Mouse (Mus musculus) hindbrain, embryonic 11.5 days (tissue): ENCODE results near the gene Prkcb. TPM values are rescaled to one million over a fixed set of nuclear protein-coding genes. Genes with fewer than 3 reads are reported as not detected.
A peak's percentile ranks its signal among the peaks of the same experiment; 100 is the strongest.

ENCODE experiments used
- ATAC-seq: fragments of 200-750 bp; cut with Nextera tagmentation; 2 replicates; pipeline ENCODE4 v1.8.0; 2017; ENCODE audit warnings: mild to moderate bottlenecking, moderate TSS enrichment, moderate library complexity; ENCODE audit not compliant: low FRiP score
- DNase-seq: peaks from one replicate; pipeline ENCODE4 v3.0.0-alpha.2; 2015; ENCODE audit warnings: low spot score
- H3K27ac ChIP-seq: fragments of 300-500 bp; sonication (generic); 2 replicates; pipeline ENCODE4 v1.5.1; 2014; ENCODE audit warnings: mild to moderate bottlenecking, low read depth, low read length
- H3K27me3 ChIP-seq: fragments of 300-500 bp; sonication (generic); 2 replicates; pipeline ENCODE4 v1.6.1; 2014; ENCODE audit warnings: mild to moderate bottlenecking, low read length, moderate library complexity, mixed read lengths; ENCODE audit not compliant: control insufficient read depth, insufficient read depth
- H3K36me3 ChIP-seq: fragments of 300-500 bp; sonication (generic); 2 replicates; pipeline ENCODE4 v1.6.1; 2014; ENCODE audit warnings: mild to moderate bottlenecking, low read length, moderate library complexity, mixed read lengths; ENCODE audit not compliant: control insufficient read depth, insufficient read depth
- H3K4me1 ChIP-seq: fragments of 300-500 bp; sonication (generic); replicated peaks from 2 replicates; pipeline ENCODE4 v1.6.1; 2014; ENCODE audit warnings: low read length, mixed read lengths; ENCODE audit not compliant: control insufficient read depth, insufficient read depth
- H3K4me2 ChIP-seq: fragments of 300-500 bp; sonication (generic); replicated peaks from 2 replicates; pipeline ENCODE4 v1.6.1; 2014; ENCODE audit warnings: mild to moderate bottlenecking, low read depth, low read length
- H3K4me3 ChIP-seq: fragments of 300-500 bp; sonication (generic); 2 replicates; pipeline ENCODE4 v1.5.1; 2014; ENCODE audit warnings: low read depth, low read length
- H3K9ac ChIP-seq: fragments of 300-500 bp; sonication (generic); 2 replicates; pipeline ENCODE4 v1.6.1; 2014; ENCODE audit warnings: low read depth, low read length
- H3K9me3 ChIP-seq: fragments of 300-500 bp; sonication (generic); 2 replicates; pipeline ENCODE4 v1.6.1; 2016; ENCODE audit warnings: low read length; ENCODE audit not compliant: control insufficient read depth
- WGBS: fragments of 180-500 bp; shearing (Covaris S2); extraction: QIAGEN DNeasy Blood & Tissue Kit; methylation state at CpG from one replicate; pipeline ENCODE4 v1.1.7; 2014; 5-methylcytosine and 5-hydroxymethylcytosine counted together
- polyA plus RNA-seq: library from polyadenylated mRNA; unstranded; fragments of >200 nt; fragmentation: Nextera tagmentation; extraction: Ambion mirVana; gene quantifications from 2 replicates; pipeline ENCODE4 v1.2.1, GENCODE M21; 2014

Gene Prkcb
- polyA plus RNA-seq, 1 experiment from 2014 or later: 22.3 TPM

DNA sequence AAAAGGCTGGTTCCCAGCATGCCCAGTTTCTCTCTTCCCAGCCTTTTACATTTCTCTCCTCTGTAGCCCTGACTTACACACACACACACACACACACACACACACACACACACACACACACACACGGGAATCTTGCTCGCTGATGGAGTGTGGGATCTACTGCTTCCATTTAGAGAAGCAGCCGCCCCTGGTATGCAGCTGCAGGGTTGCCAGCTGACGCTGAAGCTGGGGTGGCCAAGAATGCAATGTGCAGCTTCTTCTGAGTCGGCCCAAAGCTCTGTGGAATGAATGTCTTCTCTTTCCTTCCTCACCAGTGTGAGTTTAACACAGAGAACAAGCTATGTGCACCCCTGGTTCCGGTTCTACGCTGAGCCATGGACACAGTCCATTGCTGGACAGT lies 56.1 kb downstream of the Prkcb start:
- Histone ChIP-seq H3K4me1 (no peaks in the 10 kb centered on the region), H3K27ac (no peak overlapping the region), H3K4me2 (no peak overlapping the region), H3K9me3 (no peaks in the 10 kb centered on the region), H3K4me3 (no peak overlapping the region), H3K9ac (no peak overlapping the region), H3K36me3 (no peaks in the 10 kb centered on the region), H3K27me3 (no peaks in the 10 kb centered on the region)
- ATAC-seq (no peak), DNase-seq (no peak)
- WGBS: 80% methylated on average over 7 of the region's 7 CpGs

DNA sequence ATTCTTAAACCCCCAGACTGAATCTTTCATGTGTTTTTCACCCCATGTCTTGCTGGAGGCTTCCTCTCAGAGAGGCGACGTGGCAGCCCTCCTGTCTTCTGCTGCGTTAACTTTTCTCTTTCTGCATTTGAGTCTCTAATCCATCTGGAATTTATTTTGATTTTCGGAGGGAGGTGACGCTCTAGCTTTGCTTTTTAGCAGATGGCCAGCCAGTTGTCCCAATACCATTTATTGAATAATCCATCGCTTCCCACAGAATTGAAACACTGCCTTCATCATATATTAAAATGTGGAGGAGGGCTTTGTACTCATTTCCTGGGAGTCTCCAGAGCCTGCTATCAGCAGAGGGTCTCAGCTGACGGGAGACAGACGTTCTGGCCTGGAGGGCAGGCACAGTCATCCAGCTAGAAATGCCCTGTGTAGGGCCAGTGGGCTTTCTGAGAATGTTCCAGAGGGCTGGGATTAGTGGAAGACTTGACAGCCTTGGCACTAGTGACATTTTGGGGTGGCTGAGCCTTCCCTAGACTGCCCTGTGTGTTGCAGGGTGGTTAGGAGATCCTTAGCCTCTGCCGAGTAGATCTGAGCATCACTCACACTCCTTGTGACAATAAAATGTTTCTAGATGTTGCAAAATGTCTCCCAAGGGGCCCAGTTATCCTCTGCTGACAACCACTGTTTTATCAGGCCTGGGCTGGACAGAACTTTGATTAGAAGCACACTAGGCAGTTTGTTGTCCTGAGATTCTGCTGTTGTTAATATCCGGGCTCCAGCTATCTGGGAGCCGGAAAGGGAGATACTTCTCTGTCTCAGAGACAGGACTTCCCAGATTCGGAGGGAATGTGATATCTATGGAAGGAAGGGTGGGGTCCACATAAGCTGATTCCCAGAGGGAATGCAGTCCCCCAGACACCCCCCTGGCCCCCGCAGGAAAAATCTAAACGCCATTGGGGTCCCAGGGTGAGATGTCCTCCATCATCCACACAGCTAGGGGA lies 58.0 kb downstream of the Prkcb start:
- Histone ChIP-seq H3K9me3 (no peaks in the 10 kb centered on the region), H3K27me3 (no peaks in the 10 kb centered on the region), H3K36me3 (no peaks in the 10 kb centered on the region), H3K27ac (peak overlapping the region; percentile 14), H3K4me2 (no peak overlapping the region), H3K4me1 (no peaks in the 10 kb centered on the region), H3K9ac (no peak overlapping the region), H3K4me3 (no peak overlapping the region)
- ATAC-seq (no peak), DNase-seq (no peak)
- 74% methylated on average over 14 of the region's 14 CpGs for WGBS

- no peak overlapping the region for H3K9ac ChIP-seq
- WGBS: 85% methylated on average over 3 of the region's 3 CpGs
- no peaks in the 10 kb centered on the region for H3K27me3 ChIP-seq
- no peaks in the 10 kb centered on the region for H3K9me3 ChIP-seq
- no peak overlapping the region for H3K4me2 ChIP-seq
- H3K4me1 ChIP-seq: no peaks in the 10 kb centered on the region
- DNase-seq (no peak), ATAC-seq (no peak)
- no peaks in the 10 kb centered on the region for H3K36me3 ChIP-seq
- no peak overlapping the region for H3K27ac ChIP-seq
- H3K4me3 ChIP-seq: no peak overlapping the region
Measured at GRCm38 (mm10) chr7:122347433-122347832, 58.9 kb downstream of the Prkcb start.

GRCm38 (mm10) chr7:122349961-122350360 lies 61.4 kb downstream of the Prkcb start:
- WGBS: 84% methylated on average over 5 of the region's 5 CpGs
- Histone ChIP-seq H3K4me2 (no peak overlapping the region), H3K36me3 (no peaks in the 10 kb centered on the region), H3K9ac (no peak overlapping the region), H3K4me3 (no peak overlapping the region), H3K4me1 (no peaks in the 10 kb centered on the region), H3K9me3 (no peaks in the 10 kb centered on the region), H3K27me3 (no peaks in the 10 kb centered on the region), H3K27ac (no peak overlapping the region)
- ATAC-seq: no peak
- DNase-seq: no peak

GRCm38 (mm10) chr7:122350741-122351140 lies 62.2 kb downstream of the Prkcb start:
- Histone ChIP-seq H3K4me1 (no peaks in the 10 kb centered on the region), H3K4me2 (no peak overlapping the region), H3K9me3 (no peaks in the 10 kb centered on the region), H3K4me3 (no peak overlapping the region), H3K27me3 (no peaks in the 10 kb centered on the region), H3K27ac (no peak overlapping the region), H3K36me3 (no peaks in the 10 kb centered on the region), H3K9ac (no peak overlapping the region)
- DNase-seq (no peak), ATAC-seq (no peak)
- 75% methylated on average over 2 of the region's 2 CpGs for WGBS

DNA sequence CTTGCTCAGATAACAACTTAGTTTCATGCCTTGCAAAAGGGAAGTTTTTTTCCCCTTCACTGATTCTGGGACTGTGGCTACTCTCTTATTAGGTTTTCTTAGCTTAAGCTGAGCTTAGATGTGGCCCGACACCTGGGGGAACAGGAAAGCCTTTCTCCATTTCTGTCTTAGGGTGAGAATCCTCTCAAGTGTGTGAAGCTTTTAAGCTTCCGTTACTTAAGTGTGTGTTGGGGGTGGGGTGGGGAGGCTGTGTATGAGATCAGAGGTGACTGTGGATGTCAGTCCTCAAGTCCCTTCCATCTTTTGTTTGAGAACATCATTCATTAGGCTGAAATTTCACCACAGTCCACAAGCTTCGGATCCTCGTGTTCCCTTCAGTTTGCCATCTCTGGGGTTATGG lies 63.3 kb downstream of the Prkcb start:
- DNase-seq: no peak
- no peak overlapping the region for H3K27ac ChIP-seq
- no peak overlapping the region for H3K4me3 ChIP-seq
- no peaks in the 10 kb centered on the region for H3K27me3 ChIP-seq
- ATAC-seq: no peak
- 90% methylated on average over 4 of the region's 4 CpGs for WGBS
- no peak overlapping the region for H3K9ac ChIP-seq
- no peak overlapping the region for H3K4me2 ChIP-seq
- no peaks in the 10 kb centered on the region for H3K36me3 ChIP-seq
- H3K4me1 ChIP-seq: no peaks in the 10 kb centered on the region
- no peaks in the 10 kb centered on the region for H3K9me3 ChIP-seq

DNA sequence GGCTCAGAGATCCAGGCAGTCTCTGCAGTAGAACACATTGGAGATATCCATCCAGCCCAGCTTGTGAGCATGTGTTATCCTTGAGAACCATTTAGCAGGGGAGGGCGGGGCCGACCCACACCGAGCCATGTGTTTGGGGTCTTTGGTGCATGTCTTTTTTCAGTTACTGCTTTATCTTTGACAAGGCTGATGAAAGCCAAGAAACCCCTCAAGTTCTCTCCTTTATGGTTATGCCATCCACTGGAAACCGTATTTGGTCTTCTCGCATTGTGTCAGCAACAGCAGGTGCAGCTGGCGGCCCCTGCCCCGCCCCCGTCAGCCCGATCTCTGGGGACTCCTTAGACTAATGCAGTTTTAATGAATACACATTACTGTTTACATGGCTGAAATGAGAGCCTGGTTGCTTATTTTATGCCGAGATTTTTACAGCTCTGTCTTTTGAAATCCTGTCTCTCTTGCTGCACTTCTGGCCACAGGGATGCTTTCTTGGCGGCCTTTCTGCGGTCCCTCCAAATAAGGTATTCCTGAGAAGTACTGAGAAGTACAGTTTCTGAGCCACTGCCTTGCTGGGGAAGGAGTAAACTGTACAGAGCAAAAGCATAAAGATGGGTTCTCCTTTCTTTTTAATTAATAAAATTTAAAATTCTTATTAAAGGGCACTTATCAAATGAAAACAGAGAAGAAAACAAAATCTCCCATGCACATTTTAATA lies 64.2 kb downstream of the Prkcb start:
- no peak overlapping the region for H3K4me2 ChIP-seq
- H3K27ac ChIP-seq: peak overlapping the region; percentile 37; the same call in 1 of the 2 replicates
- peak; percentile 83 for ATAC-seq
- no peak overlapping the region for H3K9ac ChIP-seq
- no peaks in the 10 kb centered on the region for H3K27me3 ChIP-seq
- H3K9me3 ChIP-seq: no peaks in the 10 kb centered on the region
- DNase-seq: peak; percentile 56
- H3K36me3 ChIP-seq: no peaks in the 10 kb centered on the region
- 67% methylated on average over 12 of the region's 12 CpGs for WGBS
- H3K4me3 ChIP-seq: no peak overlapping the region
- no peaks in the 10 kb centered on the region for H3K4me1 ChIP-seq

- no peaks in the 10 kb centered on the region for H3K4me1 ChIP-seq
- 79% methylated on average over 4 of the region's 4 CpGs for WGBS
- H3K27ac ChIP-seq: no peak overlapping the region
- no peaks in the 10 kb centered on the region for H3K27me3 ChIP-seq
- H3K36me3 ChIP-seq: no peaks in the 10 kb centered on the region
- no peaks in the 10 kb centered on the region for H3K9me3 ChIP-seq
- no peak overlapping the region for H3K9ac ChIP-seq
- H3K4me3 ChIP-seq: no peak overlapping the region
- DNase-seq (no peak), ATAC-seq (no peak; the same call in 1 of the 2 replicates)
- no peak overlapping the region for H3K4me2 ChIP-seq
Measured at GRCm38 (mm10) chr7:122353329-122353728, 64.8 kb downstream of the Prkcb start.
